Mouse (Mus musculus): ENCODE data around the gene Dst.

The Dst gene

GRCm38 (mm10) chr1:33931791-33932190 lies 23.8 kb downstream of the Dst start:
- no peak for DNase-seq

DNA sequence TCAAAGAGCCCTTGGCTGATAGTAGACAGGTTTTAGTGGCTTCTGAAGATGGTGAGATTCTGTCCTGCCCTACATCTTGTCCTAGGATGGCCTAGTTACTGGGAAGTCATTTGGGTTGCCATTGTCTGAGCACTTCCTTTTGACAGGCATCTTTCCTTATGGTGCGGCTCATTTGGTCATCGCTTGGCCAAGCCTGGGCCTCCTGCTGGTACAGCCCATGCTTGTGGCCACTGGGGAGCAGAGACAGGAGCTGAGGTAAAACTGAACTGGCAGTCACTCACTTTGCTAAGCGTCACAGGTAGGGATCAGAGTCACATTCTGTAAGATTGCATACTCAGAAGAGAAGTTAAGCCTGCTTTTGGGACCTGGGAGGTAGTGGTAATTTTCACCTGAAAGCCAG lies 24.2 kb downstream of the Dst start:
- DNase-seq, result no peak

DNA sequence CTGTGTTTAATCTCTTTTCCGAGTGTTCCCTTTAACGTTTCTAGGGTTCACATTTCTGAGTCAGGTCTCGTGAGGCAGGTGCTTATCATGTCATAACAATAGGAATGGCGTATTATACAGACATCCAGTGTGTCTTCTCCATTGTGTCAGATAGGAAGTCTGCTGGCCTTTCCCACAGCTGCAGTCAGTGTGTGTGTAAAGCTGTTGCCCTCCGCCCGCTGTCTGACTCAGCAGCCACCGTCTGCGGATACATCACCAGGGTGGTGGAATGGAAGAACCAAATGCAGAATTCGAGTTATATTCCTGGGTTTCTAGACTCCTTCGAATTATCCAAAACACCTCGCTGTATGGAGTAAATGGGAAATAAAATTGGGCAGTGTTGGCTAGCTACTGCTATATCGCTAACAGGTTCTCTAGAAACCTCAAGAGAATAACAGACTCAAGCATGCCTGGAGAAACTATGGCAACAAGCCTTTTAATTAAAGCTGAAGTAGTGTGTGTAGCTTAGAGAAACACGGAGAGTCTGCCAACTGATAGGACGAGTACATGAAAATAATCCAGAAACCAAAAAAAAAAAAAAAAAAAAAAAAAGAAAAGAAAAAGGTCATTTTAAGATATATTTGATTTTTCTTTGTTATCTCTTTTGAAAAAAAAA lies 24.9 kb downstream of the Dst start:
- DNase-seq, result no peak

GRCm38 (mm10) chr1:33935946-33936345 lies 27.9 kb downstream of the Dst start:
- DNase-seq, result no peak

GRCm38 (mm10) chr1:33939828-33940227 lies 31.8 kb downstream of the Dst start:
- no peak for DNase-seq

DNA sequence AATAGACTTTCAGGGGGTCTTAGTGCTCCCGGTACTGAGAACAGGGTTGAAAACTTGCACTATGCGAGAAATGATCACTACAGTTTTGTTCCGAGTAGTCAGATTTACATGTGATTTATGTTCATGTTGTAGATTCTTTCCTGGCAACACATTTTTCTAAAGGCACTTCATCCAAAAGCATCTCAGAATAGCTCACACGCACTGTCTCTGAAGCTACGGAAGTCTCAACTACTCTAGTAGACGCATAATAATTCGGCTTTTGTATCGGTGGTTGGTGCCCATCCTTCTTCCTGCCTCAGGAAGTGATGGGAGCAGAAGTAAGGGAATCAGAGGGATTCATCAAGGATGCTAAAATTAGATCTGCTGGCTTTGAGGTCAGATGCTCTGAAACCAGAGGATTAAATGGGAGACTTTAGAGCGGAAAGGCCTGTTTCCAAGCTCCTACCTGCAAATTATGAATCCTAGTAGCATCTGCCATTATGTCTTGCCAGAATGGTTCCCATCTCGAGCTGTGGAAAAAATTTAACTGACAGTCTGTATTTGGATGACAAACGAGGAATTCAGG lies 32.4 kb downstream of the Dst start:
- DNase-seq, result no peak

GRCm38 (mm10) chr1:33942638-33943037 lies 34.6 kb downstream of the Dst start:
- no peak for DNase-seq

DNA sequence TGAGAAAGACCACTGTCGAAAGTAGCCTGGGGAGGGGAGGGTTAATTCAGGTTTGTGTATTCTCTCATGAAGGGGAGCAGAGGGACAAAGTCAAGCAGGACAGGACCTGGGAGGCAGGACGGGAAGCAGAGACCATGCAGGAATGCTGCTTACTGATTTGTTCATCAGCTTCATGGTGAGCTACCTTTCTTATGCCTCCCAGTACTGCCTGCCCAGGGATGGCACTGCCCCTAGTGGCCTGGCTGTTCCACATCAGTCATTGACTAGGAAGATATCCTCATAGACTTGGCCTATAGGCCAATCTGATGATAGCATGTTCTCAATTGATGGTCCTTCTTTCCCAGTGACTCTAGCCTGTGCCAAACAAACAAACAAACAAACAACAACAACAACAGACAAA lies 35.9 kb downstream of the Dst start:
- DNase-seq, result no peak

GRCm38 (mm10) chr1:33944977-33945750 lies 37.1 kb downstream of the Dst start:
- peak; percentile 70 for DNase-seq

GRCm38 (mm10) chr1:33945756-33946155 lies 37.7 kb downstream of the Dst start:
- DNase-seq, result no peak

DNA sequence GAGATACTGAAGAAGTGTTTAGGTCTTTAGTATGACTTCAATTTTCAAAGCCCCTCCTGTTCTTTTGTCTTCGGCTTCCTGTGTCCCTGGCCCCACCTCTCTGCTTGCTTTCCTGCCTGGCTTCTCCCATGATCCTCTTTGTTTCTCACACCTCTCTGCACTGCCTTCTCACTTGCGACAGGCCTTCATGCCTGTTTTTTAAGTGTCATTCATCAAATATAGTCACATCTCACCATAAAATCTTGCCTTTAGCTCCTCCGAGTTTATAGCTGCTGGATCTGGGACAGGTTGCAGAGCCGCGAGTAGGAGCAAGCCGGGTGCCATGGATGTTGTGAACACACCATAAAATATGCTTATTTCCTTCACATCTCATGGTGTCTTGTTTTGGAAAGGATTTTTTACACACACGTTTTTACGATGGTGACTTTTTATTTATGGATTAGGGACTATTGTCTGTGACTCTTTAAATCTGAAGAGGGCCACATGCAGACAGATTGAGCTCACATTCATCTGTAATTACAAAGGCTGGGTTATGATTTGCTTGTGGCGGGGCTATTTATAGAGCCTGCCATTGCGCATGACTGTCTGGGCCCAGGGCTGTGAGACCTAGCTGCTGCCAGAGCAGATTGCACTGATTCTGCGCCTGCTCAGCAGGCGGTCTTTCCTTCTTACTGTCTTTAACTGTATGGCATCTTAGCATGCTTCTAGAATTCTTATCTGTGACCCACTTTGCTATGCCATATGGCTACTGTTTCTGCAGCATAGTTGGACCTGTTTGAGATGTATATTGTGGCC lies 38.8 kb downstream of the Dst start:
- peak; percentile 92 for DNase-seq

- peak; percentile 75 for DNase-seq
Measured at GRCm38 (mm10) chr1:33947838-33948237, 39.8 kb downstream of the Dst start.

DNA sequence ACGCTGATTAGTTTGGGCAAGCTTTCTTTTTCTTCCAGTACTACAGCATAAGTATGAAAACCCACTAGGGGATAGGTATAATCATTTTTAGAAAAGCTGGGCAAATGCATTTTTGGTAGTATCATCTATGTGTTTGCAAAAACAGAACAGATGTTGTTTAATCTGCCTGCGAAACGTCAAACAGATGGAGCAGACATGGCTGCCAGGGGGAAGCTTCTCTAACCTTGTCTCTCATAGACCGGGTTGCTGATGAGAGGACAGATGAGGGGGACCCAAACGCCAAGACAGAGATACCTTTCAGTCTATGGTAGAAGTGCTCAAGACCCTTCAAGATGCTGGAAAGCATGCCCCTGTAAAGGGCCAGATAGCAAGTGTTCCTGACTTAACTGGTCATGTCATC lies 40.5 kb downstream of the Dst start:
- no peak for DNase-seq

- no peak for DNase-seq
Measured at GRCm38 (mm10) chr1:33955626-33956025, 47.6 kb downstream of the Dst start.

- DNase-seq, result no peak
Measured at GRCm38 (mm10) chr1:33960439-33960838, 52.4 kb downstream of the Dst start.

- peak; percentile 70 for DNase-seq
Measured at GRCm38 (mm10) chr1:33964643-33965042, 56.6 kb downstream of the Dst start.

DNA sequence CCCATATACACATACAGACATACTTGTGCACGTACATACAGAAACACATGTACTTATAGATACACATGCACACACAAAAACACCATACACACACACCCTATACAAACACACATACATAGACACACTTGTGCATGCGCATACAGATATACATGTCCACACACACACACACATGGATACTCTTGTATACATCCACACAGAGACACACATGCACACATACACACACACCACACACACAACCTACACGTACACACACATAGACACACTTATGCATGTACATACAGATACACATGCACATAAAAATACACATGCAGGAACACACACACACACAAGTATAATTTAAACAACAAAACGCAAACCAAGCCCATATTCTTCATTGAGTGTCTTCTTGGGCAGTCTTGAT lies 57.8 kb downstream of the Dst start:
- no peak for DNase-seq

GRCm38 (mm10) chr1:33966328-33966727 lies 58.3 kb downstream of the Dst start:
- DNase-seq, result no peak

DNA sequence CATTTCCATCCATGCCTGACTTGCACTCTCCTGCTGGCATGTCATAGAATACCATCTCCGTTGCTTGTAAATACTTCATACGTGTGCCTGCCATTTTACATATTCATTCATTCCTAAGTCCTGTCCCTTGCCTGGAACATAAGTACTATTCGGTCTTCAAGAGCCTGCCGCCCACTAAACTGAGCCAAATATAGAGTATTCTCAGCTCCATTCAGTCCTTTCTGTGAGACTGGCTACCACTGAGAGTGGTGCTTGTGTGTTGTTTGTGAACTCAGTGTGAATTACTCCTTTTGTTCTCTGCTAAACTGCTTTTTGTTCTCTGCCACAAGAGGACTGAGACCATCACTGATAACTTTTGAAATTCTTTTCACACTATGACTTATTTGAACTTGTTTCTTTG lies 59.2 kb downstream of the Dst start:
- no peak for DNase-seq

GRCm38 (mm10) chr1:33969910-33970309 lies 61.9 kb downstream of the Dst start:
- no peak for DNase-seq

DNA sequence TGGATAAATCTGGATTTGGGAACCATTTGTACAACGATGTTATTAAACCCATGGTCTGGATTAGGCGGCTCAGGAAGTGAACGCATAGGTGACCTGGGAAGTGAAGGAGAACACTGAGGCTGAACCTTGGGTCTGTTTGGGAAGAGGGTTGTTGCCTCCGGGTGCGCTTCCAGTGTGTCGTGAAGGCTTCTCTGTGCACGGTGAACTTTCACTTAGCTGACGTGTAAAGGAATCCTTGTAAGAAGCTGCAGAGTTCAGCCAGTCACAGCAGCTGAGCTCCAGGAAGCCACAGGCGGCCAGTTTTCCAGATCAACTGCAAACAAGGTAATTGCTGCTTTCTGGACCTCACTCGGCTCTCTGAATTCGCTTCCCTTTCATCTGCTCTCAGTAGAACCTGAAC lies 66.4 kb downstream of the Dst start:
- DNase-seq, result no peak

DNA sequence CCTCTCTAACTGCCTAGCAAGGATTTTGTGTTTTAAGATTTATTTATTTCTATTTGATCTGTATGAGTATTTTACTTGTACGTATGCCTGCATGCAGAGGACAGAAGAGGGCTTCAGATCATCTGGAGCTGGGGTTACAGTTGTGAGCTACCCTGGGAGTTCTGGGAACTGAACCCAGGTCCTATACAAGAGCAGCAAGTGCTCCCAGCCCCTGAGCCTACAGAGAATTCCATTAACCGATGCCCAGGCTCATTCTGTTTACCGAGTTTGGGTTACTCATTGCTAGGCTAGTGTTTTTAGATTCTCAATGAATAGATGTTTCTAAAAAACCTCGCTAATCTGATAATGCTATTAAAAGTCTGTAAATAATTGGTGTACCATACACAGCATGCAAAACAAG lies 67.3 kb downstream of the Dst start:
- no peak for DNase-seq

GRCm38 (mm10) chr1:33977832-33978231 lies 69.8 kb downstream of the Dst start:
- DNase-seq, result no peak

DNA sequence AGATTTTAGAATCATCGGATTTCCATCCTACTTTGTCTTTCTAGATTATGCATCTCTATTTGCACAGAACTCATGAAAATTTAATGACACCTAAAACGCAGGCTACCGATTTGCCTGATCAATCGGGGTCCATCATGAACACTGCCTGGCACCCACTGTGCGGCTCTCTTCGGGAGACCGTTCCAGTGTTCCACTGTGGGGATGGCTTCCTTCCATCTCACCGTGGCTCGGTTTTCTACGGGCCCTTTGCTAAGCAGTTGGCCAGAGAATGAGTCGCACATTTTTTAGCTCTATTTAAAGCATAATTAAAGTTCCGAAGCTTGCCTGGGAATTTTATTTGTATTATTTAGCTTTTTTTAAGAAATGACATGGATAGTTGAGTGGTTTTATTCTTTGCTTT lies 72.4 kb downstream of the Dst start:
- DNase-seq, result no peak
